Mouse (Mus musculus) monocyte, adult 5-6 weeks (primary cell): Measurements from ENCODE around the gene Ssh2. TPM values are rescaled to one million over a fixed set of nuclear protein-coding genes. Genes with fewer than 3 reads are reported as not detected.

ENCODE experiments used
- ATAC-seq: fragments of 153-309, 156-312 bp; replicated peaks from 2 replicates; pipeline ENCODE4 v1.8.0; 2017; ENCODE audit warnings: mild to moderate bottlenecking; ENCODE audit not compliant: low TSS enrichment, insufficient number of reproducible peaks, severe bottlenecking, poor library complexity, low FRiP score
- total RNA-seq: library from RNA; stranded (forward); fragments of 200-1000, 200-491, 200-594 nt; gene quantifications from 3 replicates; pipeline ENCODE4 v1.2.3, GENCODE M21; 2017

Ssh2 gene
- total RNA-seq, 1 experiment from 2014 or later: 254 TPM

DNA sequence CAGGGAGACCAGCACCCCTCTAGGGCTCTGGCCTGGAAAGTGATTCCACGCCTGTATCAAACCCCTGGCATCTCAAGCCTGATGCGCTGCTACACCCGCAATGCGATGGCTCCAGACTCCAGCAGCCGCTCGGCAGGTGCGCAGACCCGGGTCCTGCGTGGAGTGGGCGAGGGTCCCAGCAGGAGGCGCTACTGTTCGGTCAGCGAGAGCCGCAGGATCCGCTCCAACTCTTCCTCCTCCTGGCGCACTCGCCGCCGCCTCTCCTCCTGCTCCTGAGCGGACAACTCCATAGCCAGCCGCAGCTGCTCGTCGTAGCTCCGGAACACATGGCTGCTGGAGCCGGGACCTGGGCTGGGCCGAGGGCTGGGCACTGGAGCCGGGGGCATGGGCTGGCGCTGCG, 255.3 kb downstream of the Ssh2 start:
- ATAC-seq: no peak

DNA sequence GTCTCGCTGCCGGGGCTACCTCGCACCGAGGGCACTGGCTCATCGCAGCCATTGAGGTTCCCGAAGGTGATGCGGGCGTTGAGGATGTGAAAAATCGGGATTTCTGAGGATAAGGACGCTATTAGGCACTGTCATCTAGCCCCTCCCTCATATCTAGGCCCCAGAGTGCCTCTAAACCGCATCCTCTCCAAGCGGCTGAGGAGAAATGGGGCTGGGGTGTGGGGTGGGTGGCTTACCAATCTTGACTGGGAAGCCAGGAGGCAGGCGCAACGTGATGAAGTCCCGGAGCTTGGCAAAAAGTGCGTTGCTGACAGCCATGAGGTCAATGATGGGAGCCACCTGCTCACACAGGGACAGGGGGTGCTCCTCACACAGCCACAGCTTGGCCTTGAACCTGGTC, 256.7 kb downstream of the Ssh2 start:
- no peak for ATAC-seq

DNA sequence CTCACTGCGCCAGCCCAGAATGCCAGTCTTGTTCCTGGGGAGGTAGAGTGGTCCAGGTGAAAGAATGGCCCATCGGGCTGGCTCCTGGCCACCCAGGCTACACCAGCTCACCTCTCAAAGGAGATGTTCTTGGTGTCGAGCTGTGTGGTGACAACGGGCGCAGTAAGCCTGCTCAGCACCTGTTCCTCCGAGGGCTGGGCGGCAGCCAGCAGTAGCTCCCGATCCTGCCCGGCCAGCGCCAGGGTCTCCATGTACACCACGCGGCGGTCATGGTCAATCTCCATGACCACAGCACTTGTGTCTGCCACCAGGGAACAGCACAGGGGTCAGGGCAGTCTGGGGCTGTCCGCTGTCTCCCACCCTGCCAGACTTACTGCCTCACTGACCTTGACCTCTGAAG, 260.1 kb downstream of the Ssh2 start:
- ATAC-seq: no peak

DNA sequence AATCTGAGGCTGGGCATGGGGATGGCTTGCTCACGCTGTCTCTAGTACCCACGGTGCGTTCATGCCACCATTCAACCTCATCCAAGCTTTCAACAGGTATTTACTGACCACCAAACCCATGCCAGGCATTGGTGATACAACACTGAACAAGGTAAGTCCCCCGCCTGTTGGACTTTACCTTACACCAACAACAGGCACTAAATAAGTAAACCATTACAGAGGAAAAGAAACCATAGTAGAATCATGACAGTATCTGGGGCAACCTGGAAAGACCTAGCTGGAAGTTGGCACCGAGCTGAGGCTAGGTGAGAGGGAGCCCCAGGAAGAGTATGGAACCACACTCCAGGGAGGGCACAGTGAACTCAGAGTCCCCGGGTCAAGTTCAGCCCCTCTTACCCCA, 260.8 kb downstream of the Ssh2 start:
- no peak for ATAC-seq

DNA sequence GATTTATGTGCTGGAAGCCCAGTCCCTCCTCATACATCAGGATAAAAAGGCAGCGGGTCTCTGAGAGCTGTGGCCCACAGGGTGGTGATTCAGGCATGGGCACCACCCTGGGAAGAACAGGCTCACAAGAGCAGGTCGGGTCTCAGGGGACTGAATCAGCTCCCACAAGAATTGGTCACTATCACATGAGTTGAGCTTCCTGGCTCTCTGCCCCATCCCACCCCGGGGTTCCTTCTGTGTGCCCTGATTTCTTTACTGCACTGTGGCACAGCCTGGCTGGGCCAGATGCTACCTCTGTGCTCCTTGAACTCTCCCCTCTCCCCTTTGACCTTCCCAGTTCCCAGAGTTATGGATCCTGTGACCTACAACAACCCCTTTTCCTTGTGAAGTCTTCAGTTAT, 267.0 kb downstream of the Ssh2 start:
- ATAC-seq: no peak

DNA sequence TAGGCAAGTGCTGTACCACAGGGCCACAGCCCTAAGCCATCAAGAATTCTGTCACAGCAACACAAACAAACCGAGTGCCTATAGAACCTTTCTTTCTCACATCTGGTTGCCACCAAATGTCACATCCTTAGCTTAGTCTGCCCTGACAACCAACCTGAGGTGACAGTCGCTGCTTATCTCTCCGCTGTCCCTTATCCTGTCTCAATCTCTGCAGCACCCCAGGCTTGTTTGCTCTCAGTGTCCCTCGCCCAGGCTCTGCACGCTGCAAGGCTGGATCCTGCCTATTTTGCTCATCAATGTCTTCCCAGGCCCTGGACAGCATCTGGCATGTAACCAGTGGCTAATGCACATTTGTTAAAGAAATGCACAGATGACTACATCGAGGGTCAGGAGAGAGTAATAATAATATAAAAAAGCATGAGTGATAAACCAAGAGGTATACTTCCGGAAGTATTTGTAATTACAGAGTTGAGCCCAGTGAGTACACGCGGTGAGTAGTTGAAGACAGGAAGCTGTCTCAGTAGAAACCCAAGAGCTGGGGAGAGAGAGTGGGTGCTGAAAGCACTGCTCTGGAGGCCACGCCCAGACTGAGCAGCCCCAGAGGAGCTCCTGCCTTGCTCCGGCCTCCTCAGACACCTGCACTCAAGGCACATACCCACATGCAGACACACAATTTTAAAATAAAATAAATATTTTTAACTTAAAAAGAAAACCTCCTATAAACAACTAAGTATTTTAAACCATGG, 267.6 kb downstream of the Ssh2 start:
- ATAC-seq: no peak

DNA sequence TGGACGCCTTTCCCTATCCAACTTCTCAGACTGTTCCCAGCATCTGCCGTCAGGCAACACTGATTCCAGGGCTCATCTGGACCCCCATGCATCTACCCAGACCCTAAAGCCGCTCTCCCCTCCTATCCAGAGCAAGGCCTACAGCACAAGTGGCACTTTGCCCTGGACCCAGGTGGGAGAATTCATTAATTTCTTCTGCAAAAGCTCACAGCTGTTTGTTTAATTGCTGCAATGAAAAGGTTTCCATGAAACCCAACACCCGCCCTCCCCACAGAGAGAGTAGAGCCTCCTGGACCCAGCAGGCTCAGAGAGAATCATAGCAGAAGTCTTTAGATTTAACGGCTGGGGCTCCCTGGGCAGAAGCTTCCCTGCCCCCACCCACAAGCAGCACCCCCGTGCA, 269.1 kb downstream of the Ssh2 start:
- ATAC-seq: no peak

DNA sequence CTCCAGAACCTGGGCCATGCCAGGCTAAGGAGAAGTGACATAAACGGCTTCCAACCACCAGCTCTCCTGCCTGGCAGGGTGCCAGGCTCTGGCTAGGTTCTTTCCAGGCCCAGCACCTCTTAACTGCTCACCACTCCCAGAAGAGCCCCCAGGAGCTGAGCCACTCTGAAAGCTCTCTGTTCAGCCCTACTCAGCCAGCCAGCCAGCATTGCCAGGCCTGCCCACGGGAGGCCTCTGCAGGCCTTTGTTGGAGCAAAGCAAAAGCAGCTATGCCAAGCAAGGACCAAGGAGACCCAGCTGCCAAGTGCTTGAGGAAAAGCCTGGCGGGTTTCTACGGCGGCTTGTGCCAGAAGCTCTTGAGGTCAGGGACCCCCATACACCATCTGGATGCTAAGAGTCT, 270.7 kb downstream of the Ssh2 start:
- ATAC-seq: no peak

DNA sequence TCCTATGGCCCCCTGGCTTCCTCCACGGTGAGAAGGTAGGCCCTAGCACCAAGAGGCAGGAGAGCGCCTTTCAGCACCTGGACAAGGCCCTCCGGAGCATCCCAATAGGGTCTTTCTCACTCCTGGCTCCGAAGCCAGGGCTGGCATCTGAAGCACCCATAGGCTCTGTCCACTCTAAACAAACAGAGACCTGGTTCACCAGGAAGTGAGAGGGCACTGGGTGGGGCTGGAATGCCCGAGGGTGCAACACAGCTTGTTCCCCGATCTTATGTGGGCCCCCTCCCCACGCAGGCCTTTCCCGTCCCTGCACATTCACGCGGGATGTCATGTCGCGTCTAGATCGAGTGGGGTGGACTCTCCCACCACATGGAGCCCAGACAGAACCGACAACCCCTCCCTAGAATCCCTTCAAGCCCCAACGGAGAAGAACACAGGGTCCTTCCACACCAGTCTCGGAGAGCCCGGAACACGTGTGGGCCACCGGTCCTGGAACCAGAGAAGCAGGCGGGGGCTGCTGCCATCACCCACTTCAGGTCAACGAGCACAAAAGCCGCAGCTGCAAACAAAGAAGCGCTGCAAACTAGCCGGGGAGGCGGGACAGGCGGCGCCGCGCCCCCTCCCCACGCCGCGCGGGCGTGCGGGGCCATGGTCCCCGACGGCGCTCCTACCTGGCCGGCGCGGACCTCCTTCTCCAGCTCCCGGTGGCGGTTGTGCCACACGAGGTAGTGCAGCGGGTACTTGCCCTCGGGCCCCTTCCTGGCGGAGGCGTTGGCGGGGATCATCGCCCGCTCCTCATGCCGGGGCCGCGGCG, 272.9 kb downstream of the Ssh2 start:
- ATAC-seq: no peak

DNA sequence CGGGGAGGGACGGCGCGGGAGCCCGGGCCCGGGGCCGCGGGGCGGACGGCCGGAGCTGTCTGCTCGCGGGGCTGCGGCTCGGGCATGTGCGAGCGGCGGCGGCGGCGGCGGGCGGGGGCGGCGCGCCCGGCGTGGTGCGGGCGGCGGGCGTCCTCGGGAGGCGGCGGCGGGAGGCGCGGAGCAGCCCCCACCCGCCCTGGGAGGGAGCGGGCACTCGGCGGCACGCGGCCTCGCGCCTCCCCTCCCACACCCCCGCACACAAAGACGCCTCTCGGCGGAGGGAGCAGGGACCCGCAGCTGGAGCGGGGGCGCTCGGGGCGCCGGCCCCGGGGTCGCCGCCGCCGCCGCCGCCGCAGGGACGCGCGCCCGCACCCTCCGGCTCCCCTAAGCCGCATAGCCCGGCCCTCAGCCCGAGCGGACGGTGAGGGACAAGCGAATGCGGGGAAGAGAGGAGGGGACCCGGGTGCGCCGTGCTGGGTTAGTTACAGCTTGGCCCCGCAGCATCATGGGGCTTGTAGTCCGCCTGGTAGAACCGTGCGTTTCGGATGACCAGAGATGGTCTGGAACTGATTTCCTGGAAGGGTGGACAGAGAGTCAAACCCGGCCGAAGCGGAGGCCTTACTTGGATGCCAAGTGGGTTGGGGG, 273.6 kb downstream of the Ssh2 start, which contains the start of gene Ankrd13b:
Gene Ankrd13b, minus strand, starts transcription at position 88 of the 645 bp plus-strand sequence.
- ATAC-seq: no peak

DNA sequence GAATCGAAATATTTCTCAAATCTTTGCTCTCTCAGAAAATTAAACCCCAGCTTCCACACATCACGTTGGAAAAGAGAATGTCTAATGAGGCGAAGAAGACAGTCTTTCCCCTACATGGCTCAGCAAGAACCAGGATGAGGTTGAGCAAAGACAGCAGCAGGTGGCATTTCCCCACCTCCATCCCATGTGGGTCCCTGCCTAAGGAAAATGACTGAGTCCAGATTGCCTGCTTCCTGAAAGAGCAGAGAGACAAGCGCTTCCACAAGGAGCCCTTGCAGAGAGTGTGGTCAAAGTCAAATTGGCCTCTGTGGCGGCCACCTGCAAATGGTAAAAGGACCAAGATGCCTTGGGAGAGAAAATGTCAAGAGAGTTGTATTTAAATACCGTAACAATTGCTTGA, 274.4 kb downstream of the Ssh2 start:
- ATAC-seq: no peak

DNA sequence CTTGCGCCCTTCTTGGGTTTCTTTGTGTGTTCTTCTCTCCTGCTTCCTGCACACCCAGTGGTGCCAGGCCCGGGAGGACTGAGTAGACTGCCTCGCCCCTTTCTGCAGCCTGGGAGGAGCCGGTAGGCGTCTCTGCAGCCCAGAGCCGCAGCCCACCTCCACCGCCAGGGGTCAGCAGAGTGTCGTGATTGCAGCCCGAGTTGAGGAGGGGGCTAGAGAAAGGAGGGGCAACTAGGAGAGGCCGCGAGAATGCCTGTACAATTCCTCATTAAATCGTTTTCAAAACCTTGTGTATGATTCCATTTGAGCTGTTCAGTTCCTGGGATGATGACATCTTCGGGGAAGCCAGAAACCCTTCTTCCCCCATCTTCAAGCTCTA, 275.0 kb downstream of the Ssh2 start:
- peak; percentile 59 for ATAC-seq

DNA sequence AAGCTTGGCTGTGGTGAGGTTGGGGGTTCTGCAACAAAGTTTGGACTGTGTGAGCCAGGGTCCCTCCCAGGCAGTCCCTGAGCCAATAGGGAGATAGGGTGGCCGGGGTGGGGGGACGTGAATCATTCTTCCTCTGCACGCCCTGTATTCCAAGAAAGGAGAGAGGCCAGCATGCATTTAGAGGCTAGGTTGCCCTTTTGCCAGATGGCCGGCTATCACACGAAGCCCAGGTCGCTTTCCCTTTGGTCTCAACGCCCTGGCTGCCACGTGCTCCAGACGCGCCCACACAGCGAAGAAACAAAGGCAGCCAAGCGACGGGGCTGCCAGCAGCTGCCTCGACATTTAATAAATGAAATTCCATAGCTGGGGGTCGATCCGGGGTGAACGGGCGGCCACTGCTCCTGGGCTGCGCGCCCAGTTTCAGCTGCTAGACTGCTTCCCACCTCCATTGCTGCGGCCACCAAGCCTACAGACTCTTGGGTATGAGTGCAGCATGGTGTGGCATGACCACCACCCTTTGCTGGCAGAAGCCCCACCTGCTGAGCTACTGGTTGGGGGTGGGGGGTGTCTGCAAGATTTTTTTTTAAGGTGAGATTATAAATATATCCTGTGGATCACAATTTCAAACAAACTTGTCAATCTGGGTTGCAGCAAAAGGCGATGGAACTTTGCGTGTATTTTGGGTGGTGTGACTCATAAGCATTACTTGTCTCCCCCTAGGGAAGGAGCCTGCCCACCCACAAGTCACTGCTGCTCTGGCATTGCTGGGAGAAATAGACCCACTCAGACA, 275.6 kb downstream of the Ssh2 start:
- ATAC-seq: no peak

DNA sequence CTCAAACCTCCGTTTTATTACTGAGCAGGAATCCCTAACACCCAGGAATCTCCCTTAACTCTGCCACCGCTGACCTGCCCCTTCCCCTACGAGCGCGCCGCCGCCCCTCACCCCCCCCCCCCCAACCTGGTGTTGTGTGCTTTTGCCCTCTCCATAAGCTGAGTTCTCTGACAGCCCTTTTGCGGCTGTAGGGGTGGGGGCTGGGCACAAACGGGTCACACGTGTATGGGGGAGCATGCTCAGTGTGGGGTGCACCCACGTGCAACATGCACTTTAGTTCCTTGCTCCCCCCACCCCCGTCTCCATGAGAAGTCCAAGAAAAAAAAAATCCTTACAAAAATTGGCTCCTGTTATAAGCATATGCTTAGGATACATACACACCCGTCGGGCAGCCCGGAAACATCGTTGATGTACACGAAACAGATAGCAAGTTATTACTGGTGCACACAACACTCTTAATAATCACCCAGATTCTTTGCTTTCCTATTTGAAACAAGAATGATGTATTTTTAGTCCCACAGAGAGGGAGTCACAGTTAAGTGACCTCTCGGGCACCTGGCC, 276.3 kb downstream of the Ssh2 start:
- ATAC-seq: no peak

DNA sequence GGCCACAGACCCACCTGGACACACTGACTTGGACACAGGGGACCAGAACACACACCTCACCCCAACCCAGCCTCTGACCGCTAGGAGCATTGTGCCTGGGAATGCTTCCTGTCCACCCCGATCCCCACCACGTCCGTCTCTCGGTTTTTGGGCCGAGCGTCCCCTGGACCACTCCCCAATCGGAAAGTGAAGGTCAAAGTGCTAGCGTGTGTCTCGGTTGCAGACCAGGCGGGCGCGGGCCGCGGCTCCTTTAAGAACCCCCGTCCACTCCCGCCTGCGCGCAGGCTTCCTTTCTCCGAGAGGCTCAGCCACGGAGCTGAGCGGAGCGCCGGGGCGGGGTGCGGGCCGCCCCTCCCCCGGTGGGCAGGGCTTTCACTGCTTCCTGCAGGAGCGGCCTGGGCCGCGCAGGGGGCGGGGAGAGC, 276.8 kb downstream of the Ssh2 start:
- ATAC-seq: peak; percentile 45

DNA sequence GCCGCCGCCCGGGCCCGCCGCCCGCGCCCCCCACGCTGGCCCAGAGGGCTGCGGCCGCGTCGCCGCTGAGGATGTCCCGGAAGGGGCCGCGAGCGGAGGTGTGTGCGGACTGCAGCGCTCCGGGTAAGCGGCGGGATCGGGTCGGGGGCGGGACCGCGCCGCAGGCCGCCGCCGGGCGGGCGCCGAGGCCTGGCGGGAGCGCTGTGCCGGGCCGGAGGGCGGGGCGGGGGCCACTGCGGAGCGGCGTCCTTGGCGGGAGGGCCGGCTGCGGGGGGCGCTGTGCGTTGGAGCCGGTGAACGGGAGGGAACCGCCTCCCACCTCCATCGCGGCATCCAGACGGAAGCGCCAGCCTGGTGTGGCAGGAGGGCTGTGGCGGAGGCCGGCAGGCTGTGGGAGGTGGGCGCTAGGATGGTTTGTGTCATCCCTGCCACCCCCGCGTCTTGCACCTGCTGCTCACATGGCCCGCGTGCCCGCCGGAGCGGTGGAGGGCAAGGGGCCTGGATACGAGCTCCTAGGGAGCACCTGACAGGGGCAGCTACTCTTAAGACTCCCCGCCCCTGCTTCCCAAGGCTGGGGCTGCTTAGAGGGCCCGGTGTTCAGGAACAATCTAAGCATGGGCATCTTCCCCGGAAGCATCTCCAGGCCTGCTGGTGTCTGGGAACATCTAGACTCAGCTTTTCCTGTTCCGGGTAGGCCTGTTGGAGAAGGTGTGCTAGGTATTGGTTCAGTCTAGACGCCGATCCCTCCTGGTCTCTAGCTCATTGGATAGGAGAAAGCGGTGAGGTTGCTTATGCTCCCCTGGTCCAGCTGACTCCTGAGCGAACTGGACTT, 277.6 kb downstream of the Ssh2 start, which contains the start of gene Git1:
Gene Git1, plus strand, starts transcription at position 51 of the 832 bp plus-strand sequence.
- ATAC-seq: 0 out of 2 replicates have a peak, but pooled peaks have one; percentile 10

DNA sequence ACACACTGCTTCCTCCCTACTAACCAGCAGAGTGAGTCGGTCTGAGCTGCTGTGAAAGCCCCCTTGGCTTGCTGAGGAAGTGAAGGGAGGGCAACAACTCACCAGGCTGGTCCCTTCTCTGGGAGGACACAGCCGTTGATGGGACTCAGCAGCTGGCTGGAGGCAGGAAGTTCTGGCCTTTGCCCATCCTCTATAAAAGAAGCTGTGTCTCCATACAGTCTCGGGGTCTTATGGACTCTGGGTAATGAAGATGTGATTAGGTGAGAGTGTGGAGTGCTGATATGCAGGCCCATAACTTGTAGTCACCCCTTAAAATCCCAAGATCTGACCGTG, 278.2 kb downstream of the Ssh2 start:
- 0 out of 2 replicates have a peak, but pooled peaks have one; percentile 3 for ATAC-seq

DNA sequence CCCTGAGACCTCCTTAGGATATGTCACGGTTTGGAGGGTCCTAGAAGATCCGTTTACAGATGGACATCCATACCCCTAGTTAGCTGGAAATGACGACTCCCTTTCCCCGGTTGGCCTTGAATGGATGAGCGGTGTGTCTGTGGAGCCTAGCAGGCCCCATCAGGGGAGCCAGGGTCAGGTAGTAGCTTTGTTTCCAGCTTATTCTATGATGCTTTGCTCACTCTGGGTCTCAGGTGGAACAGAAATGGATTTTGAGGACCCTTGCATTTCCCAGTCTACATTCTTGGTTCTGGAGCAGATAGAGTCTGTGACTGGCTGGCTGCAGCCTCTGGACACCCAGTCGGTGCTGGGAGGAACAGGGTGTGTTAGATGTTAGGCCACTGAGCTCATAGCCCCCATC, 278.7 kb downstream of the Ssh2 start:
- ATAC-seq: no peak
